Mouse (Mus musculus) embryonic facial prominence, embryonic 11.5 days (tissue): ENCODE results near the gene Spdya. TPM values are rescaled to one million over a fixed set of nuclear protein-coding genes. Genes with fewer than 3 reads are reported as not detected.
"Not testable (repeated sequence)": the region's sequence is repeated elsewhere in the genome, so short reads cannot be mapped to it uniquely, and the experiment has no call there.

ENCODE experiments used
- ATAC-seq: fragments of 200-750 bp; cut with Nextera tagmentation; replicated peaks from 2 replicates; pipeline ENCODE4 v1.8.0; 2017; ENCODE audit warnings: low read depth; ENCODE audit not compliant: insufficient number of reproducible peaks, low FRiP score, low TSS enrichment
- DNase-seq: peaks from one replicate; pipeline ENCODE4 v3.0.0-alpha.2; 2015; ENCODE audit warnings: low spot score
- H3K27ac ChIP-seq: fragments of 300-500 bp; sonication (generic); replicated peaks from 2 replicates; pipeline ENCODE4 v1.5.1; 2014; ENCODE audit warnings: mild to moderate bottlenecking, low read depth, low read length, control low read depth
- H3K27me3 ChIP-seq: fragments of 300-500 bp; sonication (generic); 2 replicates; pipeline ENCODE4 v1.6.1; 2014; ENCODE audit warnings: mild to moderate bottlenecking, low read length, moderate library complexity, mixed read lengths; ENCODE audit not compliant: control insufficient read depth, insufficient read depth
- H3K36me3 ChIP-seq: fragments of 300-500 bp; sonication (generic); replicated peaks from 2 replicates; pipeline ENCODE4 v1.6.1; 2014; ENCODE audit warnings: low read depth, mild to moderate bottlenecking, low read length, moderate library complexity, mixed read lengths; ENCODE audit not compliant: control insufficient read depth, insufficient read depth
- H3K4me1 ChIP-seq: fragments of 300-500 bp; sonication (generic); 2 replicates; pipeline ENCODE4 v1.6.1; 2014; ENCODE audit warnings: low read length, mixed read lengths; ENCODE audit not compliant: control insufficient read depth, insufficient read depth
- H3K4me2 ChIP-seq: fragments of 300-500 bp; sonication (generic); 2 replicates; pipeline ENCODE4 v1.6.1; 2014; ENCODE audit warnings: low read depth, mild to moderate bottlenecking, control low read depth, low read length, moderate library complexity
- H3K4me3 ChIP-seq: fragments of 300-500 bp; sonication (generic); 2 replicates; pipeline ENCODE4 v1.5.1; 2014; ENCODE audit warnings: low read depth, low read length, control low read depth
- H3K9ac ChIP-seq: fragments of 300-500 bp; sonication (generic); replicated peaks from 2 replicates; pipeline ENCODE4 v1.6.1; 2014; ENCODE audit warnings: mild to moderate bottlenecking, control low read depth, low read length
- H3K9me3 ChIP-seq: fragments of 300-500 bp; sonication (generic); replicated peaks from 2 replicates; pipeline ENCODE4 v1.6.1; 2016; ENCODE audit warnings: mild to moderate bottlenecking, low read length, inconsistent platforms, mixed read lengths; ENCODE audit not compliant: control insufficient read depth
- WGBS: fragments of 180-500 bp; shearing (Covaris S2); extraction: QIAGEN DNeasy Blood & Tissue Kit; methylation state at CpG from one replicate; pipeline ENCODE4 v1.1.7; 2014; 5-methylcytosine and 5-hydroxymethylcytosine counted together
- polyA plus RNA-seq: library from polyadenylated mRNA; unstranded; fragments of >200 nt; fragmentation: Nextera tagmentation; extraction: Ambion mirVana; gene quantifications from 2 replicates; pipeline ENCODE4 v1.2.1, GENCODE M21; 2014

Spdya gene
- polyA plus RNA-seq, 1 experiment from 2014 or later = 0.74 TPM

DNA sequence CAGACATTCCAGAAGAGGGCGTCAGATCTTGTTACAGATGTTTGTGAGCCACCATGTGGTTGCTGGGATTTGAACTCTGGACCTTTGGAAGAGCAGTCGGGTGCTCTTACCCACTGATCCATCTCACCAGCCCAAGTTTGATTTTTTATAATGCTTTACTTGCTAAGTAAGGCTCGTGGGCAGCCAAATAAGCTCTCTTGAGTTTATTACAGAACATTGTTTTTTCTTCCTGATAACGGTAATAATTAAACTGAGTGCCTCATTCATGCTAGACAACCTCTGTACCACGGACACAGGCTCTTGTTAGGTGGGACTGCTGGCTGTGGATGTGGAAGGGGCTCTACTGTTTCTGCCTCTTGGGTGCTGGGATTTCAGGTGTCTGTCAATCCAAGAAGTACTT, 87.2 kb downstream of the Spdya start:
- not testable (repeated sequence) for H3K4me3 ChIP-seq, DNase-seq, H3K9me3 ChIP-seq, ATAC-seq, H3K4me2 ChIP-seq, H3K27me3 ChIP-seq, H3K36me3 ChIP-seq, H3K27ac ChIP-seq, H3K9ac ChIP-seq, H3K4me1 ChIP-seq
- 88% methylated on average over 5 of the region's 5 CpGs for WGBS

Other genes starting within 250 kb of the Spdya start
- 16.9 and 19.9 TPM in 2 replicates for gene Emilin2, start 240.1 kb upstream of the Spdya start, polyA plus RNA-seq
- gene Gm4707, start 92.1 kb upstream of the Spdya start, polyA plus RNA-seq = 1.5 and 1.6 TPM in 2 replicates
- 87.8 and 90.7 TPM in 2 replicates for gene Smchd1, start 76.7 kb upstream of the Spdya start, polyA plus RNA-seq
- 60.9 and 76.3 TPM in 2 replicates for gene Ndc80, start 25.2 kb upstream of the Spdya start, polyA plus RNA-seq
- 104 and 113 TPM in 2 replicates for gene Wdr43, start 63.8 kb downstream of the Spdya start, polyA plus RNA-seq
- gene Togaram2, start 121.2 kb downstream of the Spdya start, polyA plus RNA-seq = not detected in 2 replicates
- gene Pcare, start 200.8 kb downstream of the Spdya start, polyA plus RNA-seq = not detected in 2 replicates
- 4.4 and 5.0 TPM in 2 replicates for gene Clip4, start 216.4 kb downstream of the Spdya start, polyA plus RNA-seq